Mouse (Mus musculus) heart, embryonic 11.5 days (tissue): ENCODE measurements around the gene Cyp2a5. TPM values are rescaled to one million over a fixed set of nuclear protein-coding genes. Genes with fewer than 3 reads are reported as not detected.
"Not testable (repeated sequence)": the region's sequence is repeated elsewhere in the genome, so short reads cannot be mapped to it uniquely, and the experiment has no call there.

Source experiments
- ATAC-seq: fragments of 200-750 bp; cut with Nextera tagmentation; replicated peaks from 2 replicates; pipeline ENCODE4 v1.8.0; 2017; ENCODE audit warnings: moderate library complexity; ENCODE audit not compliant: insufficient number of reproducible peaks, low FRiP score, low TSS enrichment
- H3K27ac ChIP-seq: fragments of 300-500 bp; sonication (generic); 2 replicates; pipeline ENCODE4 v1.5.1; 2014; ENCODE audit warnings: mild to moderate bottlenecking, low read depth, low read length
- H3K27me3 ChIP-seq: fragments of 300-500 bp; sonication (generic); 2 replicates; pipeline ENCODE4 v1.6.1; 2014; ENCODE audit warnings: mild to moderate bottlenecking, low read length, mixed read lengths; ENCODE audit not compliant: control insufficient read depth, insufficient read depth
- H3K36me3 ChIP-seq: fragments of 300-500 bp; sonication (generic); 2 replicates; pipeline ENCODE4 v1.6.1; 2014; ENCODE audit warnings: mild to moderate bottlenecking, low read length, moderate library complexity, mixed read lengths; ENCODE audit not compliant: control insufficient read depth, insufficient read depth
- H3K4me1 ChIP-seq: fragments of 300-500 bp; sonication (generic); 2 replicates; pipeline ENCODE4 v1.6.1; 2014; ENCODE audit warnings: low read length; ENCODE audit not compliant: control insufficient read depth, insufficient read depth
- H3K4me2 ChIP-seq: fragments of 300-500 bp; sonication (generic); 2 replicates; pipeline ENCODE4 v1.6.1; 2014; ENCODE audit warnings: mild to moderate bottlenecking, moderate library complexity
- H3K4me3 ChIP-seq: fragments of 300-500 bp; sonication (generic); 2 replicates; pipeline ENCODE4 v1.5.1; 2014; ENCODE audit warnings: low read depth, low read length
- H3K9ac ChIP-seq: fragments of 300-500 bp; sonication (generic); 2 replicates; pipeline ENCODE4 v1.6.1; 2014; ENCODE audit warnings: mild to moderate bottlenecking, low read depth, low read length, moderate library complexity
- H3K9me3 ChIP-seq: fragments of 300-500 bp; sonication (generic); replicated peaks from 2 replicates; pipeline ENCODE4 v1.6.1; 2016; ENCODE audit warnings: low read length; ENCODE audit not compliant: control insufficient read depth
- WGBS: fragments of 180-500 bp; shearing (Covaris S2); extraction: QIAGEN DNeasy Blood & Tissue Kit; methylation state at CpG from one replicate; pipeline ENCODE4 v1.1.7; 2014; ENCODE audit not compliant: insufficient replicate concordance; 5-methylcytosine and 5-hydroxymethylcytosine counted together
- polyA plus RNA-seq: library from polyadenylated mRNA; unstranded; fragments of >200 nt; fragmentation: Nextera tagmentation; extraction: Ambion mirVana; gene quantifications from 2 replicates; pipeline ENCODE4 v1.2.1, GENCODE M21; 2014

Gene Cyp2a5
- polyA plus RNA-seq, 1 experiment from 2014 or later: not detected

GRCm38 (mm10) chr7:26850063-26850462 lies 15.0 kb downstream of the Cyp2a5 start:
- not testable (repeated sequence) for H3K36me3 ChIP-seq, ATAC-seq, H3K9me3 ChIP-seq, H3K9ac ChIP-seq, H3K4me2 ChIP-seq, H3K4me1 ChIP-seq, H3K4me3 ChIP-seq, H3K27me3 ChIP-seq, H3K27ac ChIP-seq

GRCm38 (mm10) chr7:26878581-26878980 lies 43.5 kb downstream of the Cyp2a5 start:
- H3K27me3 ChIP-seq, H3K9ac ChIP-seq, ATAC-seq, H3K4me2 ChIP-seq, H3K27ac ChIP-seq, H3K36me3 ChIP-seq, H3K9me3 ChIP-seq, H3K4me1 ChIP-seq, H3K4me3 ChIP-seq: not testable (repeated sequence)

- H3K4me2 ChIP-seq, H3K4me3 ChIP-seq, H3K27ac ChIP-seq, H3K36me3 ChIP-seq, H3K9me3 ChIP-seq, H3K27me3 ChIP-seq, ATAC-seq, H3K9ac ChIP-seq, H3K4me1 ChIP-seq: not testable (repeated sequence)
- 78% methylated on average over 2 of the region's 3 CpGs for WGBS
Measured at GRCm38 (mm10) chr7:26880600-26880999, 45.5 kb downstream of the Cyp2a5 start.

Other genes starting within 250 kb of the Cyp2a5 start
- not detected in 2 replicates for gene Vmn1r185, start 216.8 kb upstream of the Cyp2a5 start, polyA plus RNA-seq
- gene Cyp2b23, start 148.9 kb upstream of the Cyp2a5 start, polyA plus RNA-seq: not detected in 2 replicates
- gene Cyp2b19, start 78.2 kb upstream of the Cyp2a5 start, polyA plus RNA-seq: not detected in 2 replicates
- 0.27 TPM in 1 of 2 replicates, not detected in the other for gene Cyp2g1, start 26.4 kb upstream of the Cyp2a5 start, polyA plus RNA-seq
- gene Cyp2a22, start 104.1 kb downstream of the Cyp2a5 start, polyA plus RNA-seq: not detected in 2 replicates
- not detected in 2 replicates for gene Cyp2a12, start 193.8 kb downstream of the Cyp2a5 start, polyA plus RNA-seq